Mouse (Mus musculus) liver, embryonic 12.5 days (tissue): ENCODE measurements around the gene Ank. TPM values are rescaled to one million over a fixed set of nuclear protein-coding genes. Genes with fewer than 3 reads are reported as not detected.

ENCODE experiments used
- ATAC-seq: fragments of 200-750 bp; cut with Nextera tagmentation; 2 replicates; pipeline ENCODE4 v1.8.0; 2017; ENCODE audit warnings: moderate number of reproducible peaks, mild to moderate bottlenecking, moderate library complexity
- H3K27ac ChIP-seq: fragments of 300-500 bp; sonication (generic); 2 replicates; pipeline ENCODE4 v1.5.1; 2016; ENCODE audit warnings: mild to moderate bottlenecking
- H3K27me3 ChIP-seq: fragments of 300-500 bp; sonication (generic); replicated peaks from 2 replicates; pipeline ENCODE4 v1.6.1; 2016; ENCODE audit warnings: mild to moderate bottlenecking, moderate library complexity
- H3K36me3 ChIP-seq: fragments of 300-500 bp; sonication (generic); 2 replicates; pipeline ENCODE4 v1.6.1; 2016; ENCODE audit warnings: mild to moderate bottlenecking, moderate library complexity
- H3K4me1 ChIP-seq: fragments of 300-500 bp; sonication (generic); 2 replicates; pipeline ENCODE4 v1.6.1; 2016
- H3K4me2 ChIP-seq: fragments of 300-500 bp; sonication (generic); 2 replicates; pipeline ENCODE4 v1.6.1; 2016; ENCODE audit warnings: mild to moderate bottlenecking, moderate library complexity
- H3K4me3 ChIP-seq: fragments of 300-500 bp; sonication (generic); 2 replicates; pipeline ENCODE4 v1.5.1; 2016; ENCODE audit warnings: mild to moderate bottlenecking, moderate library complexity
- H3K9ac ChIP-seq: fragments of 300-500 bp; sonication (generic); 2 replicates; pipeline ENCODE4 v1.6.1; 2016; ENCODE audit warnings: mild to moderate bottlenecking, moderate library complexity
- H3K9me3 ChIP-seq: fragments of 300-500 bp; sonication (generic); replicated peaks from 2 replicates; pipeline ENCODE4 v1.6.1; 2016; ENCODE audit warnings: mild to moderate bottlenecking, moderate library complexity
- WGBS: fragments of 180-500 bp; shearing (Covaris S2); methylation state at CpG from one replicate; pipeline ENCODE4 v1.1.7; 2016; ENCODE audit not compliant: insufficient replicate concordance; 5-methylcytosine and 5-hydroxymethylcytosine counted together
- polyA plus RNA-seq: library from polyadenylated mRNA; unstranded; fragments of >200 nt; fragmentation: Nextera tagmentation; extraction: Ambion mirVana; gene quantifications from 2 replicates; pipeline ENCODE4 v1.2.1, GENCODE M21; 2016

Gene Ank
- polyA plus RNA-seq, 1 experiment from 2014 or later, result 13.6 TPM

DNA sequence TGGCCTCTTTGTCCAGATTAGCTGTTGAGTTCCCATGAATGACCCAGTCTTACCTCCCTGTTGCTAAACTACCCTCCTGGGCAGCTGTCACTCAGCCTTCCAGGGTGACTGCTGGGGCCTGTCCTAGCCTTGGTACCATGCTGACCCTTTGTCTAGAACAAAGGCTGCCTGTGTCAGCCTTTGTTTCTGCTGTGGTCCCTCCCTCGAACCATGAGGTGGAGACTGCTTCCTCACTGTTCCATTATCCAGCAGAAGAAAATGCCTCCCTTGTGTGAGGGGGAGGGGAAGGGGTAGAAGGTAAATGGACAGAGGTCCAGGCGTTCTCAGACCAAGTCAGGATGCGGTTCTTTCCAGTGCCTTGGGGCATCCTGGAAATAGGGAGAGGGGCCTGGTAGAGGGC, 115.2 kb downstream of the Ank start:
- Histone ChIP-seq H3K4me3 (no peak overlapping the region), H3K4me2 (no peak overlapping the region), H3K9me3 (no peaks in the 10 kb centered on the region), H3K27ac (no peak overlapping the region), H3K9ac (no peak overlapping the region), H3K36me3 (peaks cover 64% of the 10 kb centered on the region), H3K4me1 (no peaks in the 10 kb centered on the region), H3K27me3 (no peaks in the 10 kb centered on the region)
- ATAC-seq, result no peak
- WGBS, result 75% methylated on average over 3 of the region's 3 CpGs

DNA sequence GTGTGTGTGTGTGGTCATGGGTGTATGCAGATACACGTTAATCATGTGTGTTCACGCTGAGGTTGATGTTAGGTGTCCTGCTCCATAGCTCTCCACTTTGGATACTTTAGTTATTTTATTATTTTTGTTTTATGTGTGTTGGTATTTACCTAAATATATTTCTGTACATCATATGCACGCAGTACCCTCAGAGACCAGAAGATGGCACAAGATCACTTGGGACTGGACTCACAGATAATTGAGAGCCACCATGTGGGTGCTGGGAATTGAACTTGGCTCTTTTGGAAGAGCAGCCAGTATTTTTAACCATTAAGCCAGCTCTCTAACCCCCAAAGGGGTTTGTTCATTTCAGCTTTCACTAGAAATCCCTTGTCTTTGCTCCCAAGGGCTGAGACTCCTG, 116.0 kb downstream of the Ank start:
- Histone ChIP-seq H3K4me3 (no peak overlapping the region), H3K4me1 (no peaks in the 10 kb centered on the region), H3K27me3 (no peaks in the 10 kb centered on the region), H3K36me3 (peaks cover 72% of the 10 kb centered on the region), H3K9ac (no peak overlapping the region), H3K4me2 (no peak overlapping the region), H3K27ac (no peak overlapping the region), H3K9me3 (no peaks in the 10 kb centered on the region)
- WGBS, result 84% methylated on average over 3 of the region's 3 CpGs
- ATAC-seq, result no peak

DNA sequence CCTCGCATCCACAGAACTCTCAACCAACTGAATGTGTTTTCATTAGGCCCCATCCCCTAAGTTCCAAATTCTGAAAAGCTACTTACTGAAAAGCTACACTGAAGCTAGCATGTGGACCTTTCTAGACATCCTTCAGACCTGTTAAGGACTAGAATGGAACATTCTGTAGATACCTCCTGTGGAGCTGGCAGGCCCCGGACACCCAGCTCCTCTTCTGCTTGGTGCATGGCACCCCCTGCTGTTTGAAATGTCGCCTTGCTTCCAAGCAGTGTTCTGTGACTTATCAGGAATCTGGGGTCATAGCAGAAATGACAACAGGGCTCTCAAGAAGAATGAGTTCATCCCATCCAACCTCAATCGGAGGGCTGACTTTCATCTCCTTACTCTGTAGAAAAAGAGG, 116.6 kb downstream of the Ank start:
- Histone ChIP-seq H3K4me3 (no peak overlapping the region), H3K9me3 (no peaks in the 10 kb centered on the region), H3K36me3 (peaks cover 70% of the 10 kb centered on the region), H3K9ac (no peak overlapping the region), H3K27me3 (no peaks in the 10 kb centered on the region), H3K27ac (no peak overlapping the region), H3K4me1 (no peaks in the 10 kb centered on the region), H3K4me2 (no peak overlapping the region)
- no peak for ATAC-seq
- WGBS, result 68% methylated on average over 4 of the region's 4 CpGs

DNA sequence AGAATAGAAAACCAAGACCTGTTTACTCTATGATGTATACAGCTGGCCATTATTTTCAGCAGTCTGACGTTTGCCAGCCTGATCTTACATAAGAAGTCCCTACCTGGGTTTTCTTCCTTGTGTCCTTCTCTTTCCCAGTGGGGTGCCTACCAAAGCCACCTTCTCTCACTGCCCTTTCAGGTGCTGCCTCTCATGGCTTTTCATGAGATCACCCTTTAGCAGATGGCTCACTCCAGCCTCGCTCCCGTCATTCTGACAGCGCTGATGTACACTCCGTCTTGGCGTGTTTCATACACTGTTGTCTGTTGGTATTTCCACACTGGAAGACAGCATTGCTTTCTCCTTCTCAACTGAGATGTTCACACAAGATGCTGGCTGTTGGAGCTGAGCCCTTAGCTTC, 117.1 kb downstream of the Ank start:
- 90% methylated on average over 6 of the region's 6 CpGs for WGBS
- H3K27me3 ChIP-seq, result no peaks in the 10 kb centered on the region
- ATAC-seq, result no peak
- peaks cover 68% of the 10 kb centered on the region for H3K36me3 ChIP-seq
- H3K4me3 ChIP-seq, result no peak overlapping the region
- H3K9me3 ChIP-seq, result no peaks in the 10 kb centered on the region
- H3K4me1 ChIP-seq, result no peaks in the 10 kb centered on the region
- no peak overlapping the region for H3K4me2 ChIP-seq
- no peak overlapping the region for H3K9ac ChIP-seq
- H3K27ac ChIP-seq, result no peak overlapping the region

DNA sequence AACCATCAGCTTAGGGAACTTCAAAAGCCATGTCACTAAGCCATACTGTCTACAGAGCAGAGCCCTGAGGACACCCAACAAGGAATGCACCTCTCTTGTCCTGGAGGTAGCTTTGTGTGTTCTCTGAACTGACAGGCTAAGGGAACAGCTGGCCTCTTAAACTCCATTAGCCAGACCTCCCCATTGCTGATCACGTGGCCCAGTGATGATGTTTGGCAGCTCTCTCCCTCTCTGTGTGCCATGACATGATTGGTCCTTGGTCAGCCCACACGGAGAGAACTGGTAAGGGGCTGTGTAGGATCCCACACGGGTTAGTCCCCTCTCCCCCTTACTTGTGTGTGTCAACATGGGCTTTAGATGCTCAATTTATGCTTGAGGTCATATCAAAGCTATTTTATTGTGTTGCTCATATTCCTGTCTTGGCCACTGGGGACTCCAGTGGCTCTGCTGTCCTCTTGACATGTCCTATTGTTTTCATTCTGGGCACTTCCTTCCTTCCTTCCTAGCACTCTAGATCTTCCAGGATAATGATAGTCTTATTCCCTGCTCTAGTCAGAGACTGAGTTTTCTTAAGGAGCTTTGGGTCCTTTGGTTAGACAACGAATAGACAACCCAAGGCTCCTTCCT, 119.1 kb downstream of the Ank start:
- H3K27me3 ChIP-seq, result no peaks in the 10 kb centered on the region
- H3K9ac ChIP-seq, result no peak overlapping the region
- ATAC-seq, result no peak
- WGBS, result 66% methylated on average over 4 of the region's 4 CpGs
- H3K4me2 ChIP-seq, result no peak overlapping the region
- H3K36me3 ChIP-seq, result peaks cover 66% of the 10 kb centered on the region
- no peaks in the 10 kb centered on the region for H3K4me1 ChIP-seq
- H3K27ac ChIP-seq, result no peak overlapping the region
- H3K4me3 ChIP-seq, result no peak overlapping the region
- no peaks in the 10 kb centered on the region for H3K9me3 ChIP-seq

DNA sequence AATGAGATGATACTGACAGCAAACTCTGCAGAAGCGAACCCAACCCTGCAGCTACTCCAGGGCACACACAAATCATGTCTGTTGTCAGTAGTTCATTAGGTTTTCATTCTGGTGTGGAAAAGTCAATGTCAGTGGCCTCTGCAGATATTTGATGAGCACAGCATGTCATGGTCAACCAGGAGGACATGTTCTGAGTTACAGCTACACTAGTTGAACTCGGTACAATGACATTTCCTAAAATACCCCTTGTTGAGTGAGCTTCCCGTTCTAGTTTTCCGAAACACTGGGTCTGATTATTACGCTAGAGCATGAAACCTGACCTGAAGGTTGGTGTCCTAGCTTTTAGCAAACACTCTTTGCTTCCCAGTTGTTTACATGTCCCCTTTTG, 119.6 kb downstream of the Ank start:
- WGBS, result 80% methylated on average over 5 of the region's 5 CpGs
- no peak for ATAC-seq

DNA sequence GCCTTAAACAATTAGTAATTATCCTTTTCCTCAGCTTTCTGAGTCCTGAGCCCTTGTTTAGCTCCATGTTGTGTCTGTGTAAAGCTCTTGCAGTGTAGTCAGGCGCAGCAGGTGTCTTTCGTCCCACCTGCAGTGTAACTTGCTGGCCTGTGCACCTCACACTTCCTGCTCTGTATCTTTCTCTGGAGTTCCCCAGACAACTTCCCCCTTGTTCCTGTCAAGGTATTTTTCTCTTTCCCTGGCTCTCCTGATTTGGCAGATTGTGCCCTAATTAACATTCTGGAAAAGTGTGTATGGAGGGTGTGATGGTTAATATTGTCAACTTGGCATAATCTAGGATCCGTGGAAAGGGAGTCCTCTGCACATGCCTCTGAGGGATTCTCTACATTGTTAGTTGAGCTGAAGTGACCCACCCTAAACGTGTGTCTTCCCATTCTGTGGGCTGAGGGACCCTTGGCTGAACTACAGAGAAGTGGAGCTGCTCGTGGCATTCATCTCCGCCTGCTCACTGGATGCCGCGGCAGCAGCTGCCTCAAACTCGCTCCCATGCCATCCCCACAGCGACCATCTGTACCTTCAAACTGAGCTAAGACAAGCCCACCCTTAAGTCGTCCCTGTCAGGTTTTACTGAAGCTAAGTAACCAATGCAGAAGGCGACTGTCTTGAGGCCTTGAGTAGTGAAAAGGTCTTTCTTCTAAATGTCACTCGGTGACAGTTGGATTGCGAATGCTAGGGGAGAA, 121.8 kb downstream of the Ank start:
- no peak overlapping the region for H3K27ac ChIP-seq
- no peak overlapping the region for H3K9ac ChIP-seq
- no peak for ATAC-seq
- H3K36me3 ChIP-seq, result peaks cover 70% of the 10 kb centered on the region
- no peaks in the 10 kb centered on the region for H3K4me1 ChIP-seq
- no peak overlapping the region for H3K4me2 ChIP-seq
- H3K4me3 ChIP-seq, result no peak overlapping the region
- WGBS, result 82% methylated on average over 14 of the region's 14 CpGs
- H3K27me3 ChIP-seq, result no peaks in the 10 kb centered on the region
- no peaks in the 10 kb centered on the region for H3K9me3 ChIP-seq

More for the DNA sequence above, 119.6 kb downstream of the Ank start:
- Histone ChIP-seq H3K27ac (no peak overlapping the region), H3K36me3 (peaks cover 66% of the 10 kb centered on the region), H3K27me3 (no peaks in the 10 kb centered on the region), H3K4me3 (no peak overlapping the region), H3K4me1 (no peaks in the 10 kb centered on the region), H3K9me3 (no peaks in the 10 kb centered on the region), H3K9ac (no peak overlapping the region), H3K4me2 (no peak overlapping the region)

DNA sequence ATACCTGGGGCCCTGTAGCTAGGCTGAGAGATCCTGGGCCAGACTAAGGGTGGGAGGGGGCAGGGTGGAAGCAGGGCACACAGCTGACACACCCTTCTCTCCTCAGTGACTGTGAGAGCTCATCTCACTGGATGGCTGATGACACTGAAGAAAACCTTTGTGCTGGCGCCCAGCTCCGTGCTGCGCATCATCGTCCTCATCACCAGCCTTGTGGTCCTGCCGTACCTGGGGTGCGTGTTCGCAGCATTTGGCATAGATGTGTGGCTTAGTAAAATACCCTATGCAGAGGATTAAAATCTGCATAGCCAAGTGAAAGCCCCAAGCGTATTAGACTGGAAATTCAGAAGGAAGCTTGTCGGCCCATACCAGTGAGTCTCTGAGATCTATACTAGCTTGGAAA, 124.3 kb downstream of the Ank start:
- ATAC-seq, result no peak
- H3K27ac ChIP-seq, result no peak overlapping the region
- H3K36me3 ChIP-seq, result peaks cover 76% of the 10 kb centered on the region
- 94% methylated on average over 9 of the region's 9 CpGs for WGBS
- no peaks in the 10 kb centered on the region for H3K4me1 ChIP-seq
- no peak overlapping the region for H3K4me3 ChIP-seq
- no peak overlapping the region for H3K4me2 ChIP-seq
- no peak overlapping the region for H3K9ac ChIP-seq
- no peaks in the 10 kb centered on the region for H3K9me3 ChIP-seq
- H3K27me3 ChIP-seq, result no peaks in the 10 kb centered on the region

DNA sequence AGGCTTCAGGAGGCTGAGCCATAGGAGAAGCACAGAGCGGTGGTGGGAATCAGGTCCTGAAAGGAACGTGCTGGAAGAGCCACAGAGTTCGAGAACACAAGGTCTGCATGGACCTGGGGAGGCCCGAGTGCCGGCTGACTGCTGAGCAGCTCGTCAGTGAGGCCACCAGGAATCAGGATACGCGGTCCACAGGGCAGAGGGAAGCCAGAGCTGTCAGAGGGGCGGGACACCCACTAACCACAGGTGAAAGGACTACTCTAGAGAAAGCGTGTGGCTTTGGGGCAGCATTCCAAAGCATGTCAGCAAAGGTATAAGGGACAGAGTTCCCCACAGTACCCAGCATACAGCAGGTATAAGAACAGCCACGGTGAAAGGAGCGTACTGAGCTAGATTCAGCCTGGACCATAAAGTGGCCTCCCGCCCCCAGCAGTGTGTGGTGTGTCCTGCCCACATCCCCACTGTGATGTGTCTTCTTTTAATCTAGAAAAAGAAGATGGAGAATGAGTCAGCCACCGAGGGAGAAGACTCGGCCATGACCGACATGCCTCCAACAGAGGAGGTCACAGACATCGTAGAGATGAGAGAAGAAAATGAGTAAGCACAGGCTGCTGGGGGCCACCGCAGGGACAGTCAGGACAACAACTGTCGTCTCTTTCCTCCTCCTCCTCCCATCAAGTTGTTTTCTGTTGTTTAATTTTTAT, 126.3 kb downstream of the Ank start:
- H3K4me3 ChIP-seq, result no peak overlapping the region
- 84% methylated on average over 19 of the region's 19 CpGs for WGBS
- ATAC-seq, result no peak

DNA sequence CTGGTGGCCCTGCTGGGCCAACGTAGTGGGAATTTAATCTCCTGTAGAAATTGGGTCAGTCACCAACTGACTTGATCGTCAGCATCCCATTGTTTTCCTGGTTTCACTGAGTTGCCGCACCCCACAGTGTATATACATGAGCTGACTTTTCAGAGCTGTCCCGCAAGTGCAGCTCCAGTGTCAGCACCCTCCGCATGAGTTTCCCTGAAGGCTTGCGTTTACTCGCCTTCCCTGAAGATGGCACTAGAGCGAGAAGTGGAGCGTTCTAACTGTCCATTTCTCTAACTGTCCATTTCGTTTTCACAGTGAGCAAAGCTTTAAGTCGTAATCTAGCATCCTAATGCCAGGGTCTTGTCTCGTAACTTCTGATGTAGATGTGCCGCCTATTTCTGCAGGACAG, 127.2 kb downstream of the Ank start:
- no peak overlapping the region for H3K27ac ChIP-seq
- no peak overlapping the region for H3K4me2 ChIP-seq
- ATAC-seq, result no peak
- H3K9ac ChIP-seq, result no peak overlapping the region
- H3K27me3 ChIP-seq, result no peaks in the 10 kb centered on the region
- no peak overlapping the region for H3K4me3 ChIP-seq
- 0 out of 2 replicates have a peak, but pooled peaks cover 12% of the 10 kb centered on the region for H3K4me1 ChIP-seq
- no peaks in the 10 kb centered on the region for H3K9me3 ChIP-seq
- peaks cover 87% of the 10 kb centered on the region for H3K36me3 ChIP-seq
- WGBS, result 87% methylated on average over 13 of the region's 13 CpGs

More for the DNA sequence above, 126.3 kb downstream of the Ank start:
- Histone ChIP-seq H3K4me1 (0 out of 2 replicates have a peak, but pooled peaks cover 12% of the 10 kb centered on the region), H3K27ac (no peak overlapping the region), H3K36me3 (peaks cover 82% of the 10 kb centered on the region), H3K27me3 (no peaks in the 10 kb centered on the region), H3K9ac (no peak overlapping the region), H3K9me3 (no peaks in the 10 kb centered on the region), H3K4me2 (no peak overlapping the region)

DNA sequence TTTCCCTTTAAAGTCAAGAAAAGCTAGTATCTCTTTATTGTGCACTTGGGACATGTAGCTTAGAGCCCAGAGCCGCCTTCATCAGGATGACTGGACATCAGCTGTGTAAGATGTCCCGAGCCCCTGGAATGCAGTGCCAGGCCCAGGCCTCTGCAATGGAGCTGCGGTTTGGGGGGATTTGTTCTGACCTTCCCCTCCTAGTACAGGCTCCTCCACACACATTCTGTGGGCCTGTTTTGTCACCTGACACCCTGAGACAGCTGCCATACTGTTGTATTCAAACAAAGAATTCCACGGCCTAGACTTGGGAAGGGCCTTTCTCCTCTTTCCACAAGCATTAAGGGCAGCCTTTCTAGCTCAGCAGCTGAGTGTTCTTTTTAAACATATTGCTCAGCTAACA, 128.5 kb downstream of the Ank start:
- no peak overlapping the region for H3K9ac ChIP-seq
- no peak overlapping the region for H3K27ac ChIP-seq
- no peak overlapping the region for H3K4me2 ChIP-seq
- ATAC-seq, result no peak
- H3K4me3 ChIP-seq, result no peak overlapping the region
- H3K27me3 ChIP-seq, result no peaks in the 10 kb centered on the region
- no peaks in the 10 kb centered on the region for H3K9me3 ChIP-seq
- H3K4me1 ChIP-seq, result 0 out of 2 replicates have a peak, but pooled peaks cover 12% of the 10 kb centered on the region
- peaks cover 94% of the 10 kb centered on the region for H3K36me3 ChIP-seq
- 85% methylated on average over 4 of the region's 4 CpGs for WGBS

DNA sequence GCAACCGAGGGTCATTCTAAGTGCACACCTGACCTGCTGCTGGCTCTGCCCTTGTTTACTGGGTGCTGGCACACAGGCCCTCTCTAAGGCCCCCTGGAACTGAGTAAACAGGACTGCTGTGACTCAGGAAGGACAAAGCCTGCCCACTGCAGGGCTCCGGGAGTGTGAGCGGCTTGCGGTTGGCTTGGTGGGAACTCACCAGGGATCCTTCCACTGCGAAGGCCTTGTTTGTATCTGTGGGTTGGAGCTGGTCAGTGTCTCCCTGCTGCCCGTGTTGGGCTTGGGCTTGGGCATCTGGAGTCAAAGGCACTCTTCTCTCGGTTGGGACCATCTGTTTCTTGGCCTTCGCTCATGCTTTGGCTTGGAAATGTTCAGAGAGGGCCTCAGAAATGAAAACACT, 129.1 kb downstream of the Ank start:
- WGBS, result 75% methylated on average over 8 of the region's 8 CpGs
- ATAC-seq, result no peak
- 0 out of 2 replicates have a peak, but pooled peaks cover 12% of the 10 kb centered on the region for H3K4me1 ChIP-seq
- no peak overlapping the region for H3K27ac ChIP-seq
- H3K4me3 ChIP-seq, result no peak overlapping the region
- H3K36me3 ChIP-seq, result peaks cover 94% of the 10 kb centered on the region
- H3K4me2 ChIP-seq, result no peak overlapping the region
- H3K27me3 ChIP-seq, result no peaks in the 10 kb centered on the region
- no peak overlapping the region for H3K9ac ChIP-seq
- H3K9me3 ChIP-seq, result no peaks in the 10 kb centered on the region
